Mouse (Mus musculus) gonadal fat pad, adult 2 months (tissue): ENCODE results near the gene Gm18336. TPM values are rescaled to one million over a fixed set of nuclear protein-coding genes. Genes with fewer than 3 reads are reported as not detected.
A peak's percentile ranks its signal among the peaks of the same experiment; 100 is the strongest.
"Not testable (repeated sequence)": the region's sequence is repeated elsewhere in the genome, so short reads cannot be mapped to it uniquely, and the experiment has no call there.

Source experiments
- DNase-seq: peaks from one replicate; pipeline ENCODE4 v3.0.0-alpha.2; 2012; ENCODE audit warnings: low read depth
- polyA plus RNA-seq: library from polyadenylated mRNA; depleted of rRNA; stranded (reverse); fragments of >200 nt; gene quantifications from 2 replicates; pipeline ENCODE4 v1.2.3, GENCODE M21; 2012; rRNA removed

Gm18336 gene
- 0.08 and 0.14 TPM in 2 replicates for polyA plus RNA-seq

DNA sequence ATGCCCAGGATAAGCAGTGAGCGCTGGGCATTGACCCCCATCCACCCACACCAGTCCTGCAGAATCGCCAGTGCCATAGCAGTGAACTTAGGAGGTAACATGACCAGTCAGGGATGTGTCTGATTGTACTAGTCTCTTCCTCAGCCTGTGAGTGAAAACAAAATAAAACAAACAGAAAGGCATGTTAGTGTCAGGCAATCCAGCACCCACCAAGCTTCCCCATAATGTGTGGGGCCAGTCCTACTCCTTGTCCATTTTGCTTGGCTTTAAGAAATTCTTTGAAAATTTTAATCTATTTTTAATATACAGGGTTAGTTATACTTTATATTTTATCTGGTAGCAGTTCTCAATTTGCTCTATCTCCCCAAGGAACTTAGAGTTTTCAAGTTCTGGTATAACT, at the start of gene Gm18336:
Gene Gm18336, minus strand, starts transcription at position 101 of the 400 bp plus-strand sequence.
- DNase-seq, result not testable (repeated sequence)

DNA sequence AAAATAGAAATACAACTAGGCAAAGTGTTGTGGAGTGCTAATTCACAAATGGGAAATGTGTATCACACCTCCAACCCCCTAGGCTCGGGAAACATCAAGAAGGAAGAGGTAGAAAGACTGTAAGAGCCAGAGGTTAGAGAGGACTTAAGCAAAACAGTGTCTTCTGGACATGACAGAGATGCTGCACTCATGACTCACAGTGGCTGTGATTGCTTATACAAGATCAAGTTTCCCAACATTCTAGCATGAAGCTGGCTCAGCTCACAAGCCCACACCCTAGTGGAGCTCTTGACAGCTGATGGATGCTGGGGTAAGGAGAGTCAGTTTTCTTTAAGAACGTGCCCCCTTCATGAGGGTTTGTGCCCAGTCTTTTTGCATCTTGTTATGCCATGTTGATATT, 42.9 kb upstream of the Gm18336 start:
- DNase-seq, result no peak

DNA sequence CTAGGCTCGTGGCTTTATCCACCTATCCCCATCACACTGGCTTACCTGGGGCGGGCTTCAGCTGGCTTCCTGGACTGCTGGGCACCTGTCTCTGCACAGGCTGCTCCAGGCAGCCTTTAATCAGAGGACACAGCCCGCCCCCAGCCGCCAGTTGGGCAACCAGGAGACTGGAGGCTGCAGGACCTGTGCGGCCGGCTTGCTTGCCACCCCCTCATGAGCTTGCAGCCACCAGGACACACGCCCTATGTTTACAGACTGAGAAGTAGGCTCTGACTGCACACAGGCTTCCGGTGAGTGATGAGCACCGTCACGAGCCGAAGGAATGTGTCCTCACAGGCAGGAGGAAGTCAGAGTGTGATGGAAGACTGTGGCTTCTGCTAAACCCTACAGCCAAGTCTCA, 36.7 kb upstream of the Gm18336 start, which contains the start of gene Trex2:
Gene Trex2, minus strand, starts transcription at position 93 of the 400 bp plus-strand sequence.
- DNase-seq, result peak; percentile 34

- no peak for DNase-seq
Observed at GRCm38 (mm10) chrX:73432850-73433249, 34.3 kb upstream of the Gm18336 start.

DNA sequence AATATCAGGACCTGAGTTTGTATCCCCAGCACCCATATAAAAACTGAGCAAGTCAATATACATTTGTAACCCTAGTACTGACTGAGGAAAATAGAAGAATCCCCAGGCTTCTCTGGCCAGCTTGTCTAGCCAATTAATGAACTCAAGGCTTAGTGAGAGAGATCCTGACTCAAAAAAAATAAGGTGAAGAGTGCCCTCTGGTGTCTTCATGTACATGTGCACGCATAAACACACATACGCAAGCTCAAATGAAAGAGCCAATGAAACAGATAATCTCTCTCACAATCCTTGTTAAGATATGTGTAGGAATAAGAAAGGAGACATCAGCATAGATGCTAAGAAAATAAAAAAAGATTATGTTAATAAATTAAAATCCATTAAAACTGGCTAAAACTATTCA, 31.5 kb upstream of the Gm18336 start:
- DNase-seq, result no peak

DNA sequence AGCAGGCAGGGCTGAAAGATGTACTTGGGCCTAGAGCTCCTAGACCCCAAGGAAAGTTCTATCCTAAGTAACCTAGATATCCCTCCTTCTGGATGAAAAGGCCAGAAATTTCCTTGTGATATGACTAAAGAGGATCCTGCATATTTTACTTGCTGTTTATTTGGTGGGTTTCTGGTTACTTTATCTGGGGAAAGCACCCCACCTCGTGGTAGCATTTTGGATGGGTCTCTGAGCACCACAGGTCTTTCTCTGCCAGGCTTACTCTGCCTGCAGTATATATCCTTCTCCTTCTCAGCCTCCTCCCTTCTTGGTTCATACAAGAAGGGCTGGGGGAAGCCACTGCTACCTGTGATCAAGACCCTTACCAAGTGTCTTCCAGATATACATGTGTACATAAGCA, 14.2 kb upstream of the Gm18336 start:
- DNase-seq, result no peak

DNA sequence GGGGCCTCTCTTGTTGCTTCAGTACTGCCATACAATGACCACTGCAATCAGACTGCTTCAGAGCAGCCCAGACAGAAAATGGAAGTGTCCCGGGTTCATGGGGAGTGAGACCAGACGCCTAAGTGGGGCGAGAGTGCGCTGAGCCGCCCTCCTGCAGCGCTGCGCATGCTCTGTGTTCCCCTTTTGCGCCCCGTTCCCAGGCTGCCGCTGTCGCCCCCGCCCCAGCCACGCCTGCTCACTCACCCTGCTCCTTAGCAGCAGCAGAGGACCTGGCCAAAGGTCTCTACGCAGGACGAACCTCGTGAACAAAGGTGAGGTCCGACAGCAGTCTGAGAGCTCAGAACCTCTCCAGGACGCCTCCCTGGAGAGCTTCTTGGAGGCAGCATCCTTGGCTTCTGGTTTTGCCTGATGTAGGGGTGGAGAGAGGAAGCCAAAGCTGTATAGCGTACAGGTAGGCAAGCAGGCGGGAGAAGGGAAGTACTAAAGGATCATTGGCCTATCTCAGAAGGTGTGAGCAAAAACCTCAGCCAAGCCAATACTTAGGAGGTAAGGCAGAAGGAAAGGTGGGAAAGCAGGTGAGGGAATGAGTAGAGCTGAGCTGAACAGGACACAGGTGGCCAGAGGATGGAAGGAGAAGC, 12.5 kb upstream of the Gm18336 start, which contains the start of gene Zfp92:
Gene Zfp92, plus strand, starts transcription at position 217 of the 638 bp plus-strand sequence.
- DNase-seq, result no peak

DNA sequence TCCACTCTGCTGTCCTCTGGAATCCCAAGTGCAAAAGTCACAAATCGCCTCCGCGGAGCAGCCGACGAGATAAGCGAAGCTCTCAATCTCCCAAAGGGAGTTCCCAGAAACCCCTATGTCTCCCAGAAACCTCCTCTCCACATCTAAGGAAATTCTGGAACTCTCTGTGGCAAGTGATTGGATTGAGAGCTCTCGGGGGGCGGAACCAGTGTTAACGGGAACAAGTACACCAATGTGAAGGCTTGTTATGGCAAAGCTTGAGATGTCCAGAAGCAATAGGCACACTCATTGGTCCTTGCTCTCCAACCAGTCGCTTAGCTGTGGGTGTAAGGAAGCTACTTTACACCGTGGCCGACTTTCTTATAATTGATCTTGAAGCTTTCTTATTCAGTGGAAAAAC, 3.1 kb upstream of the Gm18336 start:
- DNase-seq, result no peak

GRCm38 (mm10) chrX:73400951-73401350, 2.4 kb upstream of the Gm18336 start:
- DNase-seq, result no peak

DNA sequence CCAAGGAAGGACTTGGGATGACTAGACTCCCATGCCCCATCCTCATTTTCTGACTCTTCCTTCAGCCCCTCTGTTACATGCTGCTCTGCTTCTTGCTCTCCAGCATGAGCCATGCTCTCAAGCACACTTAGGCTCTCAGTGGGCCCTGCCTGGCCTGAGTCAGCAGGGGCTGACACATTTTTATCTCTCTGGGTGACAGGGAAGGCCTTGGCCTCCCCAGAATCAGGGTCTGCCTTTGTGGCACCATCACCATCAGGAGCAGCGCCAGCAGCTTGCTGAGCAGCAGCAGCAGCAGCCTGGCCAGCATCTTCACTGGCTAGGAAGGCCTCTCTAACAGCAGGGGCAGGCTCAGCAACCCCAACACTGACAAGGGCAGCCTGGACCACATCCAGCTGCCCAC, 2.1 kb downstream of the Gm18336 start:
- no peak for DNase-seq

DNA sequence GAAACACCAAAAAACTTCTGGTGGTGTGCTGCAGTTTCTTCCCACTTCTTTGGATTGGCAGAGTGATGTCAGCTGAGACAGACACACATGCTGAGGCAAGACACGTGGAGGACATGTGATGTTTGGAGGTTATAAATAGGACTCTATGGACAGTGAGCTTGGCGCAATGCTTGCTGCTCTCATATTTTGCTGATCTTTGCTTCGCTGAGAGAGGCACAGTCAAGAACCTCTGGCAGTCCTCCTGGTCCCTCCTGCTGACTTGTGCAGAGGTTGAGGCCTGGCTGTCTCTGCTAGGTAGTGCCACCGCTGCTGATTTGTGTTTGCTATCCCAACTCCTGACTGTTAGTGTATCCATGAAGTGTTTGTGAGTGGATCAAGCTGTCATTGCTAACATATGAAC, 7.1 kb downstream of the Gm18336 start:
- DNase-seq, result no peak

DNA sequence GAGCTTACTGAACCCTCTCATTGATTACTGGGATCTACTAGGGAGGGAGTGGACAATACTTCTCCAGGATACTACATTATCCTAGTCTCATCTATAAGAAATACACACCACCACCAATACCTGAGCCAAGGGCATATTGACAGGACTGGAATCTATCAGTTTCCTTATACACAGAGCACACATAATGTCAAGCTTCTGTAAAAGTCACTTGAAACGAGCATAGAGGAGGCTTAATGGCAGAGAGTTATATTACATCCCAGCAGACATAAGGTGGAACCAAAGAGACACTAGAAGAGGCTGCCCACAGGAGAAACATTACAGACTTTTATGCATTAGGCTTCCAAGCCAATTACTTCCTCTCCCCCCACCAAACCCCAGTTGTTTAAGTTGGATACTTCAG, 13.6 kb downstream of the Gm18336 start:
- no peak for DNase-seq

GRCm38 (mm10) chrX:73384419-73384818, 14.1 kb downstream of the Gm18336 start:
- no peak for DNase-seq

GRCm38 (mm10) chrX:73363291-73363690, 35.2 kb downstream of the Gm18336 start:
- no peak for DNase-seq

DNA sequence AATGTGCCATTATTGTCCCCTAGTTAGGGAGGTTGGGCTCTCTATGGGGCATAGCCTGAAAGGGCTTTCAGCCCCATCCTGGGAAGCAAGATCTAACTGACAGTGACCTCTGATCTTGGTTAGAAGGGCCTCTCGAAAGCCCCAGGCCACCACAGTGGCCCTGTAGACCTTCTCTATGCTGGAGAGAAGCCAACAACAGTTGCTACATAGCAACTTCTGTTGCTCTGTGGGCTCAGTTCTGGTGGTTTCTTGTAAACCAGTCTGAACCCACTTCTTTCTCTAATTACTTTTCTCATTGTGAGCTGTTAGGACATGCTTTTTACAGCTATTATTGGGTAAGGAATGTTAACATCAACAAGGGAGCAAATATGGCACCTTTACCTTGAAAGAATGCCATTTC, 41.8 kb downstream of the Gm18336 start:
- DNase-seq, result no peak

GRCm38 (mm10) chrX:73356163-73356562, 42.4 kb downstream of the Gm18336 start:
- no peak for DNase-seq

Other genes starting within 250 kb of the Gm18336 start
- gene Xlr5b, start 249.9 kb downstream of the Gm18336 start, polyA plus RNA-seq, result not detected in 2 replicates
- gene DXBay18, start 249.3 kb downstream of the Gm18336 start, polyA plus RNA-seq, result 0.35 and 0.55 TPM in 2 replicates
- not detected in 2 replicates for gene Spin2d, start 221.7 kb downstream of the Gm18336 start, polyA plus RNA-seq
- 1.2 and 1.4 TPM in 2 replicates for gene Xlr3b, start 206.5 kb downstream of the Gm18336 start, polyA plus RNA-seq
- gene Xlr4b, start 184.4 kb downstream of the Gm18336 start, polyA plus RNA-seq, result 0.63 and 1.0 TPM in 2 replicates
- 7.2 and 12.1 TPM in 2 replicates for gene F8a, start 170.4 kb downstream of the Gm18336 start, polyA plus RNA-seq
- 0.81 and 1.4 TPM in 2 replicates for gene Xlr4c, start 155.6 kb downstream of the Gm18336 start, polyA plus RNA-seq
- gene Xlr3c, start 133.3 kb downstream of the Gm18336 start, polyA plus RNA-seq, result 0.18 and 0.31 TPM in 2 replicates
- not detected in 2 replicates for gene Xlr5a, start 105.8 kb downstream of the Gm18336 start, polyA plus RNA-seq
- not detected in 2 replicates for gene Xlr5c, start 105.8 kb downstream of the Gm18336 start, polyA plus RNA-seq
- gene Gm45015, start 61.9 kb downstream of the Gm18336 start, polyA plus RNA-seq, result not detected in 2 replicates
- gene Zfp275, start 56.1 kb downstream of the Gm18336 start, polyA plus RNA-seq, result 20.4 and 22.8 TPM in 2 replicates
- 0.09 and 0.12 TPM in 2 replicates for gene Zfp92, start 12.4 kb upstream of the Gm18336 start, polyA plus RNA-seq
- gene Trex2, start 36.6 kb upstream of the Gm18336 start, polyA plus RNA-seq, result 3.7 and 5.0 TPM in 2 replicates
- 16.0 and 22.5 TPM in 2 replicates for gene Haus7, start 60.3 kb upstream of the Gm18336 start, polyA plus RNA-seq
- 230 and 333 TPM in 2 replicates for gene Bgn, start 84.9 kb upstream of the Gm18336 start, polyA plus RNA-seq
- 54.0 and 55.9 TPM in 2 replicates for gene Atp2b3, start 104.3 kb upstream of the Gm18336 start, polyA plus RNA-seq
- gene Dusp9, start 240.7 kb upstream of the Gm18336 start, polyA plus RNA-seq, result 0.72 and 2.5 TPM in 2 replicates